Mouse (Mus musculus) MEL (cell line): ENCODE measurements around the gene Dpf3. TPM values are rescaled to one million over a fixed set of nuclear protein-coding genes. Genes with fewer than 3 reads are reported as not detected.

Experiments used
- DNase-seq: peaks from one replicate; pipeline ENCODE4 v3.0.0; 2011; ENCODE audit warnings: low read depth, low spot score
- H3K27ac ChIP-seq: 2 replicates; pipeline ENCODE4 v1.5.1; 2012; ENCODE audit warnings: low read depth, mild to moderate bottlenecking, control low read depth, low read length, moderate library complexity; ENCODE audit not compliant: control insufficient read depth
- H3K27me3 ChIP-seq, 2 experiments: fragments of 150-350 bp in 1 of 2; sonication (generic) in 1 of 2; 2 replicates each; pipeline ENCODE4 v1.6.1; 2012; ENCODE audit warnings: low read length in 2 of 2, mild to moderate bottlenecking in 2 of 2, improper control_type of control experiment in 1 of 2, moderate library complexity in 1 of 2; ENCODE audit not compliant: insufficient read depth in 2 of 2, control insufficient read depth in 1 of 2
- H3K36me3 ChIP-seq, 2 experiments: 2 replicates each; pipeline ENCODE4 v1.6.1; 2012 to 2014; ENCODE audit warnings: low read length in 2 of 2, improper control_type of control experiment in 1 of 2, inconsistent platforms in 1 of 2, mild to moderate bottlenecking in 1 of 2; ENCODE audit not compliant: insufficient read depth in 2 of 2, control insufficient read depth in 1 of 2
- H3K4me1 ChIP-seq, 2 experiments: fragments of 150-350 bp in 1 of 2; sonication (generic) in 1 of 2; 2 replicates each; pipeline ENCODE4 v1.6.1; 2012; ENCODE audit warnings: low read length in 2 of 2, improper control_type of control experiment in 1 of 2, mild to moderate bottlenecking in 1 of 2; ENCODE audit not compliant: insufficient read depth in 2 of 2, control insufficient read depth in 1 of 2
- H3K4me3 ChIP-seq, 2 experiments: fragments of 150-350 bp in 1 of 2; sonication (generic) in 1 of 2; 2 replicates each; pipeline ENCODE4 v1.5.1; 2012; ENCODE audit warnings: low read depth in 2 of 2, low read length in 2 of 2, mild to moderate bottlenecking in 2 of 2, moderate library complexity in 2 of 2, control low read depth in 1 of 2, improper control_type of control experiment in 1 of 2; ENCODE audit not compliant: control insufficient read depth in 1 of 2, insufficient read depth in 1 of 2
- H3K79me2 ChIP-seq: 2 replicates; pipeline ENCODE4 v1.6.1; 2012; ENCODE audit warnings: mild to moderate bottlenecking, low read length, moderate library complexity; ENCODE audit not compliant: control insufficient read depth, poor library complexity, insufficient read depth
- H3K9ac ChIP-seq: 2 replicates; pipeline ENCODE4 v1.6.1; 2012; ENCODE audit warnings: low read depth, mild to moderate bottlenecking, control low read depth, low read length, moderate library complexity; ENCODE audit not compliant: control insufficient read depth, poor library complexity, severe bottlenecking
- H3K9me3 ChIP-seq: fragments of 150-350 bp; sonication (generic); replicated peaks from 2 replicates; pipeline ENCODE4 v1.6.1; 2012; ENCODE audit warnings: mild to moderate bottlenecking, low read length, improper control_type of control experiment, moderate library complexity; ENCODE audit not compliant: insufficient read depth
- CHD1 ChIP-seq: IDR thresholded peaks from 2 replicates; pipeline ENCODE4 v1.6.1; 2012; ENCODE audit warnings: low read depth, mild to moderate bottlenecking, inconsistent platforms, low read length, improper control_type of control experiment
- CHD2 ChIP-seq: IDR thresholded peaks from 2 replicates; pipeline ENCODE4 v1.6.1; 2011; ENCODE audit warnings: low read length, improper control_type of control experiment
- E2F4 ChIP-seq: IDR thresholded peaks from 2 replicates; pipeline ENCODE4 v1.6.1; 2011; ENCODE audit warnings: low read depth, low read length, improper control_type of control experiment, borderline replicate concordance
- ELF1 ChIP-seq: IDR thresholded peaks from 2 replicates; pipeline ENCODE4 v1.6.1; 2014; ENCODE audit warnings: low read depth, mild to moderate bottlenecking, inconsistent platforms, low read length, improper control_type of control experiment, moderate library complexity
- EP300 ChIP-seq, 2 experiments: IDR thresholded peaks; 2 replicates each; pipeline ENCODE4 v1.6.1; 2011; ENCODE audit warnings: improper control_type of control experiment in 2 of 2, low read length in 2 of 2, low read depth in 1 of 2, mild to moderate bottlenecking in 1 of 2
- ETS1 ChIP-seq: IDR thresholded peaks from 2 replicates; pipeline ENCODE4 v1.6.1; 2012; ENCODE audit warnings: low read depth, mild to moderate bottlenecking, inconsistent platforms, low read length, improper control_type of control experiment, moderate library complexity
- GATA1 ChIP-seq: IDR thresholded peaks from 2 replicates; pipeline ENCODE4 v1.6.1; 2011; ENCODE audit warnings: low read depth, low read length, improper control_type of control experiment
- HCFC1 ChIP-seq: IDR thresholded peaks from 2 replicates; pipeline ENCODE4 v1.6.1; 2012; ENCODE audit warnings: low read depth, mild to moderate bottlenecking, inconsistent platforms, low read length, improper control_type of control experiment, moderate library complexity
- JUND ChIP-seq: IDR thresholded peaks from 2 replicates; pipeline ENCODE4 v1.6.1; 2011; ENCODE audit warnings: low read depth, mild to moderate bottlenecking, improper control_type of control experiment, low read length
- KAT2A ChIP-seq: conservative IDR thresholded peaks from 2 replicates; pipeline ENCODE4 v1.6.1; 2012; ENCODE audit warnings: low read depth, low read length, improper control_type of control experiment, inconsistent platforms
- MEF2A ChIP-seq: IDR thresholded peaks from 2 replicates; pipeline ENCODE4 v1.6.1; 2014; ENCODE audit warnings: low read depth, mild to moderate bottlenecking, inconsistent platforms, low read length, improper control_type of control experiment; ENCODE audit not compliant: poor library complexity, insufficient replicate concordance, severe bottlenecking; ENCODE audit errors: extremely low read depth
- MYC ChIP-seq: IDR thresholded peaks from 2 replicates; pipeline ENCODE4 v1.6.1; 2011; ENCODE audit warnings: low read depth, mild to moderate bottlenecking, low read length, improper control_type of control experiment, moderate library complexity
- NELFE ChIP-seq: IDR thresholded peaks from 2 replicates; pipeline ENCODE4 v1.6.1; 2011; ENCODE audit warnings: low read depth, low read length, improper control_type of control experiment
- NRF1 ChIP-seq: IDR thresholded peaks from 2 replicates; pipeline ENCODE4 v1.6.1; 2014; ENCODE audit warnings: low read depth, mild to moderate bottlenecking, inconsistent platforms, low read length, improper control_type of control experiment, moderate library complexity; ENCODE audit not compliant: poor library complexity, insufficient read depth, severe bottlenecking
- POLR2AphosphoS2 ChIP-seq: IDR thresholded peaks from 2 replicates; pipeline ENCODE4 v1.6.1; 2011; ENCODE audit warnings: low read length, improper control_type of control experiment
- POLR2AphosphoS5 ChIP-seq: IDR thresholded peaks from 2 replicates; pipeline ENCODE4 v1.6.1; 2012; ENCODE audit warnings: low read depth, borderline replicate concordance, mild to moderate bottlenecking, inconsistent platforms, low read length, moderate library complexity, mixed read lengths
- RAD21 ChIP-seq: IDR thresholded peaks from 2 replicates; pipeline ENCODE4 v1.6.1; 2011; ENCODE audit warnings: mild to moderate bottlenecking, low read depth, low read length, improper control_type of control experiment
- RCOR1 ChIP-seq: IDR thresholded peaks from 2 replicates; pipeline ENCODE4 v1.6.1; 2012; ENCODE audit warnings: low read depth, mild to moderate bottlenecking, inconsistent platforms, low read length, improper control_type of control experiment
- SMC3 ChIP-seq: IDR thresholded peaks from 2 replicates; pipeline ENCODE4 v1.6.1; 2011; ENCODE audit warnings: low read depth, low read length, improper control_type of control experiment
- TBP ChIP-seq: IDR thresholded peaks from 2 replicates; pipeline ENCODE4 v1.8.0; 2011; ENCODE audit warnings: low read depth, low read length, improper control_type of control experiment
- UBTF ChIP-seq: IDR thresholded peaks from 2 replicates; pipeline ENCODE4 v1.6.1; 2012; ENCODE audit warnings: low read depth, mild to moderate bottlenecking, inconsistent platforms, low read length, improper control_type of control experiment, moderate library complexity, borderline replicate concordance; ENCODE audit not compliant: insufficient read depth
- USF1 ChIP-seq: IDR thresholded peaks from 2 replicates; pipeline ENCODE4 v1.6.1; 2014; ENCODE audit warnings: low read depth, mild to moderate bottlenecking, inconsistent platforms, low read length, improper control_type of control experiment, moderate library complexity
- ZNF384 ChIP-seq: IDR thresholded peaks from 2 replicates; pipeline ENCODE4 v1.6.1; 2012; ENCODE audit warnings: low read depth, mild to moderate bottlenecking, inconsistent platforms, low read length, improper control_type of control experiment
- polyA plus RNA-seq, 2 experiments: library from polyadenylated mRNA; stranded (reverse) in 1 of 2; unstranded in 1 of 2; fragments of >175 nt in 1 of 2; fragments of >200 nt in 1 of 2; gene quantifications; 2 replicates each; pipeline versions ENCODE4 v1.2.1 to v1.2.4; 2012; ENCODE audit warnings: low replicate concordance in 2 of 2, low read depth in 1 of 2; ENCODE audit not compliant: insufficient read length in 2 of 2, insufficient read depth in 1 of 2, missing spikeins in 1 of 2
- total RNA-seq: library from RNA; depleted of rRNA; stranded (reverse); fragments of 300-350 nt; gene quantifications from 2 replicates; pipeline ENCODE4 v1.2.3, GENCODE M21; 2012

Gene Dpf3
- total and polyA plus RNA-seq, 3 experiments, result 4.2 to 6.8 TPM; not detected in 1

DNA sequence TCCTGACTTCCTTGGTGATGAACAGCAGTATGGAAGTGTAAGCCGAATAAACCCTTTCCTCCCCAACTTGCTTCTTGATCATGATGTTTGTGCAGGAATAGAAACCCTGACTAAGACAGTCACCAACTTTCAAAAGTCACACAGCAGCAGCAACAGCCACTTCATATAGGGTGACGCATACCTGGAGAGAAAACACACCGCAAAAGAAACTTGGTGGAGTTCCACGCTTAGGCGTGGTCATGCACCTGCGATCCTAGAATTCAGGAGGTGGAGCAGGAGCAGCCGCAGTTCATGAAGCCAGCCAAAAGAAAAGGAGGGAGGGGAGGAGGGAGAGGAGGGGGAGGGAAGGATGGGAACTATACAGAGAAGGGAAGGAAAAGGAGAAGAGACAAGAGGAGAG, 106.4 kb downstream of the Dpf3 start:
- Histone ChIP-seq H3K4me1 (peaks cover 11 to 14% of the 10 kb centered on the region in 2 experiments), H3K27ac (no peak overlapping the region), H3K9ac (no peak overlapping the region), H3K27me3 (no peaks in the 10 kb centered on the region), H3K4me3 (no peak overlapping the region), H3K36me3 (peaks cover 0 to 12% of the 10 kb centered on the region in 2 experiments; a peak in 2 of 4 replicates), H3K79me2 (no peaks in the 10 kb centered on the region), H3K9me3 (no peaks in the 10 kb centered on the region)
- DNase-seq, result no peak
- TF ChIP-seq POLR2AphosphoS2 (no peak), ZNF384 (no peak), RCOR1 (no peak), HCFC1 (no peak), SMC3 (no peak), USF1 (no peak), POLR2AphosphoS5 (no peak), UBTF (no peak), TBP (no peak), MYC (no peak), NRF1 (no peak), ETS1 (no peak), KAT2A (no peak), ELF1 (no peak), JUND (no peak), CHD2 (no peak), EP300 (IDR thresholded peaks at IDR 0.05; ENCODE audit: low read depth in 1 of 2, low read length in 2 of 2) (no peak)

DNA sequence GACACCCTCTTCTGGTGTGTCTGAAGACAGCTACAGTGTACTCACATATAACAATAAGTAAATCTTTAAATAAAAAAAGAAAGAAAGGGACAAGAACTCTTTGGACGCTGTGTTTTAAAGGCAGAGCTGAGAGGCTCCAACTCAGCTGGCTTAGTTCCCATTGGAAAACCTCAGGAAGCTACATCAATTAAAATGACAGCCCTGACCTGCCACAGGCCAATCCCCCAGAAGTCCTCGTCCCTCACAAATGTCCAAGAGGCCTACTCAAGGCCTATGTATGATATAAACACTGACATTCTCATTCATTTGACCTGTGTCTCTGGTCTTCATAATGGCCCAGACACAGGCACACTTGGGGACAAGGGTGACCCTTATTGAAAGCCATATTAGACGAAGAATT, 107.5 kb downstream of the Dpf3 start:
- Histone ChIP-seq H3K9me3 (no peaks in the 10 kb centered on the region), H3K4me3 (no peak overlapping the region), H3K4me1 (peaks cover 8 to 15% of the 10 kb centered on the region in 2 experiments), H3K27ac (no peak overlapping the region), H3K9ac (no peak overlapping the region), H3K79me2 (no peaks in the 10 kb centered on the region), H3K27me3 (no peaks in the 10 kb centered on the region), H3K36me3 (peaks cover 0 to 13% of the 10 kb centered on the region in 2 experiments; a peak in 2 of 4 replicates)
- TF ChIP-seq CHD1 (no peak), SMC3 (no peak), NRF1 (no peak), UBTF (no peak), GATA1 (no peak), MEF2A (no peak), E2F4 (no peak), NELFE (no peak), RAD21 (no peak)
- no peak for DNase-seq
